Mouse (Mus musculus) MEL (cell line): ENCODE measurements around the gene Naa35. TPM values are rescaled to one million over a fixed set of nuclear protein-coding genes. Genes with fewer than 3 reads are reported as not detected.

Experiments
- DNase-seq: peaks from one replicate; pipeline ENCODE4 v3.0.0; 2011; ENCODE audit warnings: low read depth, low spot score
- H3K27ac ChIP-seq: 2 replicates; pipeline ENCODE4 v1.5.1; 2012; ENCODE audit warnings: low read depth, mild to moderate bottlenecking, control low read depth, low read length, moderate library complexity; ENCODE audit not compliant: control insufficient read depth
- H3K27me3 ChIP-seq, 2 experiments: fragments of 150-350 bp in 1 of 2; sonication (generic) in 1 of 2; 2 replicates each; pipeline ENCODE4 v1.6.1; 2012; ENCODE audit warnings: low read length in 2 of 2, mild to moderate bottlenecking in 2 of 2, improper control_type of control experiment in 1 of 2, moderate library complexity in 1 of 2; ENCODE audit not compliant: insufficient read depth in 2 of 2, control insufficient read depth in 1 of 2
- H3K36me3 ChIP-seq, 2 experiments: 2 replicates each; pipeline ENCODE4 v1.6.1; 2012 to 2014; ENCODE audit warnings: low read length in 2 of 2, improper control_type of control experiment in 1 of 2, inconsistent platforms in 1 of 2, mild to moderate bottlenecking in 1 of 2; ENCODE audit not compliant: insufficient read depth in 2 of 2, control insufficient read depth in 1 of 2
- H3K4me1 ChIP-seq, 2 experiments: fragments of 150-350 bp in 1 of 2; sonication (generic) in 1 of 2; 2 replicates each; pipeline ENCODE4 v1.6.1; 2012; ENCODE audit warnings: low read length in 2 of 2, improper control_type of control experiment in 1 of 2, mild to moderate bottlenecking in 1 of 2; ENCODE audit not compliant: insufficient read depth in 2 of 2, control insufficient read depth in 1 of 2
- H3K4me3 ChIP-seq, 2 experiments: fragments of 150-350 bp in 1 of 2; sonication (generic) in 1 of 2; 2 replicates each; pipeline ENCODE4 v1.5.1; 2012; ENCODE audit warnings: low read depth in 2 of 2, low read length in 2 of 2, mild to moderate bottlenecking in 2 of 2, moderate library complexity in 2 of 2, control low read depth in 1 of 2, improper control_type of control experiment in 1 of 2; ENCODE audit not compliant: control insufficient read depth in 1 of 2, insufficient read depth in 1 of 2
- H3K79me2 ChIP-seq: 2 replicates; pipeline ENCODE4 v1.6.1; 2012; ENCODE audit warnings: mild to moderate bottlenecking, low read length, moderate library complexity; ENCODE audit not compliant: control insufficient read depth, poor library complexity, insufficient read depth
- H3K9ac ChIP-seq: 2 replicates; pipeline ENCODE4 v1.6.1; 2012; ENCODE audit warnings: low read depth, mild to moderate bottlenecking, control low read depth, low read length, moderate library complexity; ENCODE audit not compliant: control insufficient read depth, poor library complexity, severe bottlenecking
- H3K9me3 ChIP-seq: fragments of 150-350 bp; sonication (generic); replicated peaks from 2 replicates; pipeline ENCODE4 v1.6.1; 2012; ENCODE audit warnings: mild to moderate bottlenecking, low read length, improper control_type of control experiment, moderate library complexity; ENCODE audit not compliant: insufficient read depth
- BHLHE40 ChIP-seq: IDR thresholded peaks from 2 replicates; pipeline ENCODE4 v1.6.1; 2012; ENCODE audit warnings: low read depth, mild to moderate bottlenecking, inconsistent platforms, low read length, improper control_type of control experiment, borderline replicate concordance
- CHD1 ChIP-seq: IDR thresholded peaks from 2 replicates; pipeline ENCODE4 v1.6.1; 2012; ENCODE audit warnings: low read depth, mild to moderate bottlenecking, inconsistent platforms, low read length, improper control_type of control experiment
- CHD2 ChIP-seq: IDR thresholded peaks from 2 replicates; pipeline ENCODE4 v1.6.1; 2011; ENCODE audit warnings: low read length, improper control_type of control experiment
- CTCF ChIP-seq, 3 experiments: IDR thresholded peaks in 2 of 3; conservative IDR thresholded peaks in 1 of 3; 2 replicates each; pipeline ENCODE4 v1.5.1; 2011 to 2012; ENCODE audit warnings: low read length in 3 of 3, low read depth in 2 of 3, mild to moderate bottlenecking in 2 of 3, improper control_type of control experiment in 1 of 3, inconsistent platforms in 1 of 3, mixed read lengths in 1 of 3, moderate library complexity in 1 of 3; ENCODE audit not compliant: control insufficient read depth in 1 of 3, insufficient read depth in 1 of 3, poor library complexity in 1 of 3, severe bottlenecking in 1 of 3
- E2F4 ChIP-seq: IDR thresholded peaks from 2 replicates; pipeline ENCODE4 v1.6.1; 2011; ENCODE audit warnings: low read depth, low read length, improper control_type of control experiment, borderline replicate concordance
- EP300 ChIP-seq, 2 experiments: IDR thresholded peaks; 2 replicates each; pipeline ENCODE4 v1.6.1; 2011; ENCODE audit warnings: improper control_type of control experiment in 2 of 2, low read length in 2 of 2, low read depth in 1 of 2, mild to moderate bottlenecking in 1 of 2
- GABPA ChIP-seq: IDR thresholded peaks from 2 replicates; pipeline ENCODE4 v1.6.1; 2012; ENCODE audit warnings: low read depth, mild to moderate bottlenecking, inconsistent platforms, low read length, improper control_type of control experiment, moderate library complexity
- MXI1 ChIP-seq: IDR thresholded peaks from 2 replicates; pipeline ENCODE4 v1.6.1; 2011; ENCODE audit warnings: mild to moderate bottlenecking, low read depth, low read length, improper control_type of control experiment
- NELFE ChIP-seq: IDR thresholded peaks from 2 replicates; pipeline ENCODE4 v1.6.1; 2011; ENCODE audit warnings: low read depth, low read length, improper control_type of control experiment
- POLR2A ChIP-seq, 2 experiments: IDR thresholded peaks; 2 replicates each; pipeline ENCODE4 v1.6.1; 2011 to 2012; ENCODE audit warnings: low read length in 2 of 2, mild to moderate bottlenecking in 2 of 2, control low read depth in 1 of 2, improper control_type of control experiment in 1 of 2, low read depth in 1 of 2, moderate library complexity in 1 of 2; ENCODE audit not compliant: control insufficient read depth in 1 of 2, insufficient read depth in 1 of 2, poor library complexity in 1 of 2
- SIN3A ChIP-seq: IDR thresholded peaks from 2 replicates; pipeline ENCODE4 v1.6.1; 2012; ENCODE audit warnings: low read length, improper control_type of control experiment, inconsistent platforms
- SMC3 ChIP-seq: IDR thresholded peaks from 2 replicates; pipeline ENCODE4 v1.6.1; 2011; ENCODE audit warnings: low read depth, low read length, improper control_type of control experiment
- TAL1 ChIP-seq: IDR thresholded peaks from 2 replicates; pipeline ENCODE4 v1.6.1; 2012; ENCODE audit warnings: mild to moderate bottlenecking, inconsistent platforms, low read length, moderate library complexity, mixed read lengths
- TCF12 ChIP-seq: IDR thresholded peaks from 2 replicates; pipeline ENCODE4 v1.6.1; 2014; ENCODE audit warnings: low read depth, mild to moderate bottlenecking, inconsistent platforms, low read length, improper control_type of control experiment, moderate library complexity
- UBTF ChIP-seq: IDR thresholded peaks from 2 replicates; pipeline ENCODE4 v1.6.1; 2012; ENCODE audit warnings: low read depth, mild to moderate bottlenecking, inconsistent platforms, low read length, improper control_type of control experiment, moderate library complexity, borderline replicate concordance; ENCODE audit not compliant: insufficient read depth
- ZKSCAN1 ChIP-seq: IDR thresholded peaks from 2 replicates; pipeline ENCODE4 v1.6.1; 2012; ENCODE audit warnings: low read depth, mild to moderate bottlenecking, inconsistent platforms, low read length, improper control_type of control experiment, moderate library complexity
- ZMIZ1 ChIP-seq: IDR thresholded peaks from 2 replicates; pipeline ENCODE4 v1.6.1; 2012; ENCODE audit warnings: low read depth, mild to moderate bottlenecking, inconsistent platforms, low read length, improper control_type of control experiment, moderate library complexity
- polyA plus RNA-seq, 2 experiments: library from polyadenylated mRNA; stranded (reverse) in 1 of 2; unstranded in 1 of 2; fragments of >175 nt in 1 of 2; fragments of >200 nt in 1 of 2; gene quantifications; 2 replicates each; pipeline versions ENCODE4 v1.2.1 to v1.2.4; 2012; ENCODE audit warnings: low replicate concordance in 2 of 2, low read depth in 1 of 2; ENCODE audit not compliant: insufficient read length in 2 of 2, insufficient read depth in 1 of 2, missing spikeins in 1 of 2
- total RNA-seq: library from RNA; depleted of rRNA; stranded (reverse); fragments of 300-350 nt; gene quantifications from 2 replicates; pipeline ENCODE4 v1.2.3, GENCODE M21; 2012

Gene Naa35
- total and polyA plus RNA-seq, 3 experiments: 19.5 to 44.4 TPM; not detected in 1

- no peak overlapping the region for H3K27ac ChIP-seq
- H3K4me3 ChIP-seq: no peak overlapping the region
- H3K9me3 ChIP-seq: no peaks in the 10 kb centered on the region
- H3K4me1 ChIP-seq: peaks cover 5 to 30% of the 10 kb centered on the region in 2 experiments
- no peak for DNase-seq
- no peaks in the 10 kb centered on the region for H3K27me3 ChIP-seq
- H3K36me3 ChIP-seq: peaks cover 0 to 24% of the 10 kb centered on the region in 2 experiments; a peak in 2 of 4 replicates
- H3K79me2 ChIP-seq: peaks cover 15% of the 10 kb centered on the region
- no peak for TF ChIP-seq BHLHE40
- TF ChIP-seq UBTF: no peak
- no peak for TF ChIP-seq CHD2
- no peak for TF ChIP-seq NELFE
- TF ChIP-seq CTCF (IDR thresholded peaks at IDR 0.05 in 2 of 3, conservative IDR thresholded peaks at IDR 0.05 in 1 of 3; ENCODE audit: control insufficient read depth in 1 of 3, insufficient read depth in 1 of 3, low read depth in 2 of 3, low read length in 3 of 3, poor library complexity in 1 of 3, severe bottlenecking in 1 of 3): no peak
- TF ChIP-seq SMC3: no peak
- TF ChIP-seq GABPA: no peak
- no peak for TF ChIP-seq E2F4
- no peak for TF ChIP-seq SIN3A
- no peak for TF ChIP-seq TCF12
- TF ChIP-seq POLR2A (IDR thresholded peaks at IDR 0.05; ENCODE audit: control insufficient read depth in 1 of 2, insufficient read depth in 1 of 2, low read depth in 1 of 2, low read length in 2 of 2, poor library complexity in 1 of 2): no peak
- no peak overlapping the region for H3K9ac ChIP-seq
Measured at GRCm38 (mm10) chr13:59669946-59670345, 84.9 kb downstream of the Naa35 start.

DNA sequence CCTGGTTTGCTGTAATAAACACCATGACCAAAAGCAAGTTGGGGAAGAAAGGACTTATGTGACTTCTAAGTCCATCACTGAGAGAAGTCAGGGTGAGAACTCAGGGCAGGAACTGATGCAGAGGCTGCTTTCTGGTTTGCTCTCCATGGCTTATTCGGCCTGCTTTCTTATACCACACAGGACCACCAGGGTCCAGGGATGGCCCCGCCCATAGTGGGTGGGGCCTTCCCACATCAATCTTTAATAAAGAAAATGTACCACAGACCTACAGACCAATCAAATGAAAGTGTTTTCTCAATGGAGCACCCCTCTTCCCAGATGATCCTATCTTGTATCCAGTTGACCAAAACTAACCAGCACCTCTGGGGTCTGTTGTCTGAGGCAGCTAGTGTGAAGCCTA lies 86.5 kb downstream of the Naa35 start:
- Histone ChIP-seq H3K27me3 (no peaks in the 10 kb centered on the region), H3K36me3 (peaks cover 0 to 27% of the 10 kb centered on the region in 2 experiments; a peak in 2 of 4 replicates), H3K79me2 (peaks cover 21% of the 10 kb centered on the region), H3K4me1 (peaks cover 7 to 35% of the 10 kb centered on the region in 2 experiments), H3K9me3 (no peaks in the 10 kb centered on the region)
- TF ChIP-seq ZMIZ1: no peak
- TF ChIP-seq CHD1: no peak
- no peak for TF ChIP-seq MXI1
- TF ChIP-seq ZKSCAN1: no peak
- no peak for TF ChIP-seq TAL1
- no peak for TF ChIP-seq EP300 (IDR thresholded peaks at IDR 0.05; ENCODE audit: low read depth in 1 of 2, low read length in 2 of 2)
- TF ChIP-seq GABPA: no peak
- TF ChIP-seq SIN3A: no peak
- no peak for TF ChIP-seq E2F4
- TF ChIP-seq, all 39 proteins: peak for 0
- Histone ChIP-seq H3K9ac (no peak overlapping the region), H3K4me3 (no peak overlapping the region), H3K27ac (no peak overlapping the region)
- no peak for DNase-seq
